8 mouse cellular contexts compared by ENCODE assay signal in the genomic region with DNA sequence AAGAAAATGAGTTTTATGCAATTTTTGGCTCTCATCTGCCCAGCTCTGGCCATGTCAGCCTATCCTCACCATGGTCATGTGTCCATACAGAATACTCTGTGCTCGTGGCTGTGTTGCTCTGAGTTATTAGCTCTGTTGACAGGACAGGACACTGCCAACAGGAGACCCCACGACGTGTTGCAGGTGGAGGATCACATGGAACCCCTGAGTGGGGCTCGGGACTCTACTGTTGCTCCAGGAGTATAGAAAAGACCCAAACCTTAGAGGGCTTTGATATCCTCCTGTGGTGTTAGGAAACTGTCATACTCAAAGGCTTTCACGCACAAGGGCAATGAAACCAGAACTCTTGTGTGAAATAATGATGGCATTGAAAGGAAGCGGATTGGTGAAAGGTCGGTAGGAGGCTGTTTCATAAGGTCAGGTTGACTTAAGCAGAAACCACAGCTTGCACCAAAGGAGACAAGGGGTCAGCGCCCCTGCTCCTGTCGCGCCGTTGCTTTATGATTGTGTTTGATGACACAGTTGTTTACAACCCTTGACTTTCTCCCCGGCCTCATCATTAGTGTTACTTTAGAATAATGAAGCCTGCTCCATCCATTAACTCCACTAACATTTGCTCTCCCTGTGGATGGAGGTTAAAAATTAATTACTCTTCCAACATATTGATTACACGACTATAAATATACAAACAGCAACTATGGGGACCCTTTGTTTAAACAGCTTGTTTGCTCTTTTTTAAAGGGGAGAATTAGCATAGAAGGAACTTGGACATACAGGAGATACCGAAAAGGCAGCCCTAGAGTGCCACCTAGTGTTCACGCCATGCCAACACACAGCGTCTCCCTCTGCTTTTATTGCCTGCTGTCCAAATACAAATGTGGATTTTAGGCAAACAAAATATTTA. TPM values are rescaled to one million over a fixed set of nuclear protein-coding genes. Genes with fewer than 3 reads are reported as not detected.
A peak's percentile ranks its signal among the peaks of the same experiment; 100 is the strongest.
DNase-seq lines count a peak whose midpoint lies in the region; ATAC-seq and TF ChIP-seq lines count a peak whose summit lies in the region.

No protein-coding gene starts in this region.

- TF ChIP-seq POLR2A in cortical plate, adult 2 months (IDR thresholded peaks at IDR 0.05; ENCODE audit: extremely low read depth, insufficient read depth, low read length), result no peak
- TF ChIP-seq POLR2A in spleen, adult 2 months (IDR thresholded peaks at IDR 0.05; ENCODE audit: low read depth, low read length), result no peak

- peaks cover 2% of the 10 kb centered on the region; the same call in 1 of the 2 replicates for H3K27me3 ChIP-seq in heart, embryonic 11.5 days (ENCODE audit: control insufficient read depth, insufficient read depth, low read length)
- no peaks in the 10 kb centered on the region for H3K27me3 ChIP-seq in limb, embryonic 13.5 days
- no peaks in the 10 kb centered on the region for H3K27me3 ChIP-seq in midbrain, embryonic 15.5 days (replicated peaks)
- no peaks in the 10 kb centered on the region for H3K27me3 ChIP-seq in spleen, adult 2 months (ENCODE audit: control insufficient read depth, insufficient read depth, low read length)

- TF ChIP-seq CTCF in cortical plate, adult 2 months (IDR thresholded peaks at IDR 0.05; ENCODE audit: extremely low read depth, insufficient read depth, low read length), result peak; percentile 97
- peak; percentile 85; the same call in 1 of the 2 replicates for TF ChIP-seq CTCF in spleen, adult 2 months (IDR thresholded peaks at IDR 0.05; ENCODE audit: extremely low read depth, insufficient read depth, insufficient read length, insufficient replicate concordance)

- H3K9me3 ChIP-seq in heart, embryonic 11.5 days (replicated peaks; ENCODE audit: control insufficient read depth, low read length), result no peaks in the 10 kb centered on the region; the same call in 1 of the 2 replicates
- H3K9me3 ChIP-seq in limb, embryonic 13.5 days, result peaks cover 14% of the 10 kb centered on the region
- no peaks in the 10 kb centered on the region for H3K9me3 ChIP-seq in midbrain, embryonic 15.5 days

- no peak overlapping the region for H3K27ac ChIP-seq in heart, embryonic 11.5 days (ENCODE audit: low read depth, low read length)
- no peak overlapping the region for H3K27ac ChIP-seq in cortical plate, adult 2 months (ENCODE audit: insufficient read depth, low read length)
- no peak overlapping the region for H3K27ac ChIP-seq in limb, embryonic 13.5 days
- H3K27ac ChIP-seq in midbrain, embryonic 15.5 days, result no peak overlapping the region
- no peak overlapping the region for H3K27ac ChIP-seq in spleen, adult 2 months (ENCODE audit: insufficient read depth, low read length)

- DNase-seq in heart, adult 18-20 months, result peak; percentile 70 to 85
- peak; percentile 81 for DNase-seq in gastrocnemius, postnatal 10 days
- DNase-seq in kidney, adult 8-10 months, result peak; percentile 57 to 79
- peak; percentile 27 to 68 for DNase-seq in spleen, adult 2 months (ENCODE audit: low read depth in 1 of 2, low spot score in 2 of 2)

- 35% methylated on average over 16 of the region's 16 CpGs for WGBS in heart, embryonic 11.5 days (ENCODE audit: insufficient replicate concordance)
- WGBS in limb, embryonic 13.5 days, result 12% methylated on average over 16 of the region's 16 CpGs
- WGBS in midbrain, embryonic 15.5 days, result 37% methylated on average over 16 of the region's 16 CpGs
- 37% methylated on average over 16 of the region's 16 CpGs for WGBS in spleen, adult 2 months

- H3K4me1 ChIP-seq in heart, embryonic 11.5 days (ENCODE audit: control insufficient read depth, insufficient read depth, low read length), result no peaks in the 10 kb centered on the region
- no peaks in the 10 kb centered on the region for H3K4me1 ChIP-seq in cortical plate, adult 2 months (ENCODE audit: control insufficient read depth, insufficient read depth, low read length)
- peaks cover 5% of the 10 kb centered on the region; the same call in 1 of the 2 replicates for H3K4me1 ChIP-seq in limb, embryonic 13.5 days
- H3K4me1 ChIP-seq in midbrain, embryonic 15.5 days, result peaks cover 3% of the 10 kb centered on the region; the same call in 1 of the 2 replicates
- H3K4me1 ChIP-seq in spleen, adult 2 months (ENCODE audit: control insufficient read depth, insufficient read depth, insufficient read length), result no peaks in the 10 kb centered on the region

- ATAC-seq in heart, embryonic 11.5 days (replicated peaks; ENCODE audit: insufficient number of reproducible peaks, low FRiP score, low TSS enrichment), result no peak
- peak; percentile 76; the same call in 1 of the 2 replicates for ATAC-seq in limb, embryonic 13.5 days (ENCODE audit: low FRiP score, low read depth)
- peak; percentile 94 for ATAC-seq in midbrain, embryonic 15.5 days (replicated peaks)

- no peak overlapping the region for H3K4me2 ChIP-seq in heart, embryonic 11.5 days
- H3K4me2 ChIP-seq in limb, embryonic 13.5 days (replicated peaks), result peak overlapping the region; percentile 48
- peak overlapping the region; percentile 21 for H3K4me2 ChIP-seq in midbrain, embryonic 15.5 days

- H3K9ac ChIP-seq in heart, embryonic 11.5 days (ENCODE audit: low read depth, low read length), result no peak overlapping the region
- H3K9ac ChIP-seq in limb, embryonic 13.5 days, result peak overlapping the region; percentile 43; the same call in 1 of the 2 replicates
- no peak overlapping the region for H3K9ac ChIP-seq in midbrain, embryonic 15.5 days

- H3K36me3 ChIP-seq in heart, embryonic 11.5 days (ENCODE audit: control insufficient read depth, insufficient read depth, low read length), result no peaks in the 10 kb centered on the region
- H3K36me3 ChIP-seq in limb, embryonic 13.5 days, result no peaks in the 10 kb centered on the region
- H3K36me3 ChIP-seq in midbrain, embryonic 15.5 days (replicated peaks), result no peaks in the 10 kb centered on the region
- H3K36me3 ChIP-seq in spleen, adult 2 months (ENCODE audit: control insufficient read depth, insufficient read depth, low read length), result no peaks in the 10 kb centered on the region

- H3K4me3 ChIP-seq in heart, embryonic 11.5 days (ENCODE audit: low read depth, low read length), result no peak overlapping the region
- no peak overlapping the region for H3K4me3 ChIP-seq in cortical plate, adult 2 months (ENCODE audit: insufficient read depth, low read length)
- peak overlapping the region; percentile 7; the same call in 1 of the 2 replicates for H3K4me3 ChIP-seq in limb, embryonic 13.5 days
- no peak overlapping the region for H3K4me3 ChIP-seq in midbrain, embryonic 15.5 days
- H3K4me3 ChIP-seq in spleen, adult 2 months (ENCODE audit: extremely low read depth, insufficient read depth, insufficient read length), result no peak overlapping the region

RNA-seq across cellular contexts. Expression of a gene that starts 46.7 kb away (rescaled TPM):
- 100 to 1,000 TPM; 135 to 151 TPM for total RNA-seq in heart, adult 18-20 months (2021)
- 212 and 236 TPM in 2 replicates for polyA plus RNA-seq in heart, embryonic 11.5 days (2014; fragmentation: Nextera tagmentation; extraction: Ambion mirVana)
- polyA plus RNA-seq in cortical plate, adult 2 months (2012; rRNA removed), result 162 and 163 TPM in 2 replicates
- total RNA-seq in gastrocnemius, postnatal 10 days (2021), result 100 to 1,000 TPM; 283 to 307 TPM
- polyA plus RNA-seq in limb, embryonic 13.5 days (2015; fragmentation: Nextera tagmentation; extraction: Ambion mirVana), result 205 and 206 TPM in 2 replicates
- polyA plus RNA-seq in midbrain, embryonic 15.5 days (2015; fragmentation: Nextera tagmentation; extraction: Ambion mirVana), result 218 and 224 TPM in 2 replicates
- 6.2 and 7.9 TPM in 2 replicates for polyA plus RNA-seq in spleen, adult 2 months (2012; rRNA removed)

Comparison
In these comparisons a context has a peak if more than half of its experiments do, and no peak if none do; other contexts are left out.
1. RNA of a gene that starts 46.7 kb away (polyA plus RNA-seq): 218 to 224 TPM in midbrain, embryonic 15.5 days, 212 to 236 TPM in heart, embryonic 11.5 days, 205 to 206 TPM in limb, embryonic 13.5 days and 162 to 163 TPM in cortical plate, adult 2 months; 6.2 to 7.9 TPM in spleen, adult 2 months; every median in the first group is over 10 times any median in the second.
2. Peak in every context shown above with its lines, with median percentiles within 50 percentile points of each other: DNase-seq.